Mouse (Mus musculus): ENCODE results near the gene Tmem184b.

Gene Tmem184b
- long read RNA-seq, experiment 1, transcript Tmem184b-201 (9 exons, 3,627 nt) = major isoform, 7 of 13 reads
- long read RNA-seq, experiment 1, partial matches to known transcripts = 1 of 13 reads
- long read RNA-seq, experiment 1, other reads (novel, unspliced or antisense) = 5 of 13 reads
- long read RNA-seq, experiment 2, transcript Tmem184b-201 (9 exons, 3,627 nt) = major isoform, 6 of 10 reads
- long read RNA-seq, experiment 2, partial matches to known transcripts = 0 of 10 reads
- long read RNA-seq, experiment 2, other reads (novel, unspliced or antisense) = 4 of 10 reads

DNA sequence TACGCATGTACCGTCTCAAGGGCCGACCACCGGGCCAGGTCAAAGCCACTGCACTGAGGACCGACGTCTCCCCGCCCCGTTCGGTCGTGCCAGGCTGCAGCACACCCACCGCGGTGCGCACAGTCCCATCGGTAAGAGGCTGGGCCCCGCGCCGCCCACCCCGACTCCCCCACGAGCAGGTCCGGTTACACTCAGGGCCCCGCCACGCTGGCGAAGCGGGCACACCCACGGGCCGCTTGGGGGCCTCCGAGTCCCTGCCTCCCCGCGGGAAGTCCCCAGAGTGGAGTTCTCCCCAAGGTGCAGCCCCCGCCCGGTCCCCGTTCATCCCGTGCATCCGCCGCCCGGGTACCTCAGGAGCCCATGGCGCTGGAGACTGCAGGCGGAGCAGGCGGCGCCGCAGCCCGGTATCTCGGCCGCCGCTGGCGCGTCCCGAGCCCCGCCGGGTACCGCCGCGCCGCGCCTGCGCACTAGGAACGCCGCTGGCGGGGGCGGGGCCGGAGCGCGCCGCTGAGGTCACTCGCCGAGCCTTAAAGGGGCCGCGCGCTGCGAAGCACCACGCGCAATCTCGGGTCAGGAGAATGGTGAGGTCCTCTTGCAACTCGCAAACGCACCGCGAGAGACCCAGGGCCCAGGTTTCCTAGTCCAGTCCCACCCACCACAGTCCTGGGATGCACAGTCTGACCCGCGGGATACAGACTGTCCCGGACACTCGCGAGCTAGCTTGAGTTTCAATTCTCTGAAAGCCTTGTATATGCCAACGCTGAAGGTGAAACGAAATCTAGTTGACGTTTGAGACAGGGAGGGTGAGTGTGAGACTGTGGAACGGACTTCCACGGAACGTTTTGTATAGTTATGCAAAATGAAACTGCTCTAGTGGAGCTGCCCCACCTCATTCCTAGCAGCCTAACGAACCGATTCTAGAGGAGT, at the start of gene Tmem184b:
Tmem184b (minus strand) TSS at position 734 of the 927 bp plus-strand sequence.
- intact Hi-C loops (cut with DNase I) = no loop called here

DNA sequence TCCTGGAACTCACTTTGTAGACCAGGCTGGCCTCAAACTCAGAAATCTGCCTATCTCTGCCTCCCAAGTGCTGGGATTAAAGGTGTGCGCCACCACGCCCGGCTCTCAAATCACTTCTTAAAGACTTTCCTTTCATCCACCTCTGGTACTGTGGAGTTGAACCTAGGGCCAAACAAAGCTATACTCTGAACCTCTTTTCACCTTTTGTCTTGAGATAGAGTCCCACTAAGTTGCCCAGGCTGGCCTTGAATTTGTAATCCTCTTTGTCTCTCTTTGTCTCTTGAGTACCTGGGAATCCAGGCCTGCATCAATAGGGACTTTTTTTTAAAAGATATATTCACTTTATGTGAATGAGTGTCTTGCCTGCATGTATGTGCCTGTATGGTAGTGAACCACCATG, 44.7 kb upstream of the Tmem184b start:
- intact Hi-C loops (cut with DNase I) = loop anchor here (5.0 kb wide), 1 partner anchor 41 kb away; no protein-coding TSS in a partner anchor

DNA sequence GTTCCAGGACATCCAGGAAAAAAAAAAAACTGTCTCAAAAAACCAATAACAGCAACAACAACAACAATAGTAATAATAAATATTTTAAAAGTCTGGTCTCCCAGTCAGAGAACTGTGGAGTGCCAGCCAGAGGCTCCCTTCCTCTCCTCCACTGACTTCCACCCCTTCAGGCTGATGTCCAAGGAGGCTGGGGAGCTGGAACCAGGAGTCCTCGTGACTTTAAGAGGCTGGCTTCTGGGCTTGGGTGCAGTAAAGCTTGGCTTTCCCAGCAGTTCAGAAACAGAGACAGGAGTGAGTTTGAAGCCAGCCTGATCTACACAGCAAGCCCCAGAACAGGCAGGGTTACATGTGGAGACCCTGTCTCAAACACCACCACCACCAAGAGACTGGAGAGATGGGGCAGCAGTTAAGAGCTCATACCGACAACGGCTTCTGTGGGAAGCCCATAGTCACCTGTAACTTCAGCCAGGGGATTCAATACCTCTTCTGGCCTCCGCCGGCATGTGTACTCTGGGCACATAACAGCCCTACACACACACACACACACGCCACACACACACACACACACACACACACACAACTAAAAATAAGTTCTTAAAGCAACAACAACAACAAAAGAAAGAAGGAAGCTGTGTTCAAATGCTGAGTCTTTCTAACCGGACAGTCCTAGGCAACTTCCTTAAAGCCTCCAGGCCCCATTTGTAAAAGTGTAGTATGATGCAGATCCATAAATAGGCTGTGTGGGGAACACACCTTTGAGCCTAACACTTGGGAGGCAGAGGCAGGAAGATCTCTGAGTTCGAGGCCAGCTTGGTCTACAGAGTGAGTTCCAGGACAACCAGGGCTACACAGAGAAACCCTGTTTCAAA, 42.7 kb upstream of the Tmem184b start:
- intact Hi-C loops (cut with DNase I) = loop anchor here (5.0 kb wide), 1 partner anchor 39 kb away; no protein-coding TSS in a partner anchor

DNA sequence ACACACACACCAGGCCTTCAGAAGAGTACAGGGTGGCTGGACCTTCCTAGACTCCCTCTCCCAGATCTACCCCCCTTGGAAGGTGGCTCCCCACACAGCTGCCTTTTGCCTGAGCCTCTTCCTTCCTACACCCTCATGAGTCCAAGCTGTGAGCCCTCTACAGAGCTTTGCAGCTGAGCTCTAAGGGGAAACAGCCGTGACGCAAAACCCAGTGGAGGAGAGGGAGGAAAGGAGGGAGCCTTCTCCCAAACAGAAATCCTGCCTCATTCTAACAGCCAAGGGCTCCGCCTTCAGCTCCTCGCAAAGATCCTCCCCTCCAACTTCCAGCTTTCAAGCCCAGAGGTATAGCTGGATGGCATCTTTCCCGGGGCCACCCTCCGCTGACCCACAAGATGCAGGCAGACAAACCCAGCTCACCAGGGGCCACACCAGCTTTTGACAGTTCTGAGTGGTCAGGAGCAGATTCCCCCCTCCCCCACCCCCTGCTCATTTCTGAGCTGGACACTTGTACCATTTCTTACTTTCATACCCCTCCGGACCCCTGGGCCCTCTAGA, 40.6 kb upstream of the Tmem184b start:
- intact Hi-C loops (cut with DNase I) = no loop called here

DNA sequence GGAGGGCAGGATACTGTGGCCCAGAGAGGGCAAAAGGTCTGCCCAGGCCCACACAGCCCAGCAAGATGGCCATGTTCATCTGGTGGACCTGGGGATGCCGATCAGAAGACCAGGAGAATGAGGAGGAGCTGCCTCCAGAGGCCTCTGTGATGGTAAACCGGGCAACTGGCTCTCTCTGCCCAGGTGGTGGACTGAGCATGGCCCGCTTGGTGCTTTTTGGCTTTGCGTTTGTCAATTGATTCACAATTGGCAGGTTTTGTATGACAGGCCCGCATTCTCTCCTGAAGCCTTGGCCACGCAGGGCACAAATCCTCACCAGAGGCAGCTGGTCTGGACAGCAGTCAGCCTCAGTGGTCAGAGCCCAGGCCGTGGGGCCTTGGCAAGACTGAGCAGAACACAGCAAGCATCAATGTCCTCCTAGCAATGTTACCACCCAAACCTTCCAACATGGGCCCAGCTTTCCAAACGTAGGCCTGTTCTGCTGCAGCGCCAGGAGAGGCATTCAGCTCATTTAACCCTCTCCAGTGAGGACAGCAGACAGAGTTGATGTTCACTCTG, 39.7 kb upstream of the Tmem184b start:
- intact Hi-C loops (cut with DNase I) = no loop called here

DNA sequence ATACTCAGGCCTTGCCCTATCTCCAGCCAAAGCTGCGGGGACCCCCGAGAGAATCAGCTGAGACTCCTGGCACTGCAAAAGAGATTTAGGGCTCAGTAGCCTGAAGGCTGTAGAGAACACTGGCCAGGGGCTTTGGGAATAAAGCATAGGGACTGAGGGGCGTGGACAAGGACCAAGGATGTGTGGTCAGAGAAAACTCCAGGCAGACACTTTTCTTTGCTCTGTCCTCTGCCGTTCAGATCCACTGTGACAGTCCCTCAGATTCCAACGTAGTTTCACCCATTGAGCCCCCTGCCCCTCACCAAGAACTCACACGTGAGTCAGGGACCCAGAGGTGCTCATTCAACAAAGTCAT, 38.9 kb upstream of the Tmem184b start:
- intact Hi-C loops (cut with DNase I) = no loop called here

DNA sequence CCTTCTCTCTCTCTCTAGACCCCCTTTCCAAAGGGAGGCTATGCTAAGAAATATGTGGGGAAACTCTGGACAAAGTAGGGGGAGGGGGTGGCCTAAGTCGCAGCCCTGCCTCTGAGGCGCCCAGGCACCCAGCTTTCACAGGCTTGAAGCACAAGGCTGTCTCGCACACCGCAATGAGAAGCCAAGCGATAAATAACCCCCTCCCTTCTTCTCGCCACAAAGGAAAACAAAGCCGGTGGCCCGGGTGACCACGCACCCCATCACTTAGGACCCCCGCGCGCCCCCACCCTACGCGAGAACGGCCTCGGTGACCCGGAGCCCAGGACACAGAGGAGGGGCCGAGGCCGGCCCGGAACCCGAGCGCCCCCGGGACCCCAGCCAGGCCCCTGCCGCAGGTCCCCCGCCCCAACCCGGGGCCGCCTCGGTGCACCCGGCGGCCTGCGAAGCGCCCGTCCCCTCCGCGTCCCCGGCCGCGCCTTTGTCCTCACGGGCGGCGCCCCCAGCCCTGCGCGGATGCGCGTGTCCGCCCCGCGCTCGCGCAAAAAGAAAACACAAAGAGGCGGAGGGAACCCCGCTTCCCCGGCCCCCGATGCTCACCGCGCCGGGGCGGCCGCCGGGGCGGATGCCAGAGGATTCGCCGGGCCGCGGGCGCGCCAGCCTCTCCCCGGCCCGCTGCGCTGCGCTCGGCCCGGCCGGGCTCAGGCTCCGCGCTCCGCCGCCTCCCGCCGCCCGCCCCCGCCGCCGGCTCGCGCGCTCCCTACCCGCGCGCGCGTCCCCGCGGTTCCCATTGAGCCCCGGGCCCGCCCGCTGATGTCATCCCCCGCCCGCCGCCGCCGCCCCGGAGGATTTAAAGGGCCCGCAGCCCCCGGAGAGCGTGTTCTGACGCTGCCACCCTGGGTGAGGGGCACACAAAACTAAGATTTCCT, 38.2 kb upstream of the Tmem184b start:
- intact Hi-C loops (cut with DNase I) = no loop called here

DNA sequence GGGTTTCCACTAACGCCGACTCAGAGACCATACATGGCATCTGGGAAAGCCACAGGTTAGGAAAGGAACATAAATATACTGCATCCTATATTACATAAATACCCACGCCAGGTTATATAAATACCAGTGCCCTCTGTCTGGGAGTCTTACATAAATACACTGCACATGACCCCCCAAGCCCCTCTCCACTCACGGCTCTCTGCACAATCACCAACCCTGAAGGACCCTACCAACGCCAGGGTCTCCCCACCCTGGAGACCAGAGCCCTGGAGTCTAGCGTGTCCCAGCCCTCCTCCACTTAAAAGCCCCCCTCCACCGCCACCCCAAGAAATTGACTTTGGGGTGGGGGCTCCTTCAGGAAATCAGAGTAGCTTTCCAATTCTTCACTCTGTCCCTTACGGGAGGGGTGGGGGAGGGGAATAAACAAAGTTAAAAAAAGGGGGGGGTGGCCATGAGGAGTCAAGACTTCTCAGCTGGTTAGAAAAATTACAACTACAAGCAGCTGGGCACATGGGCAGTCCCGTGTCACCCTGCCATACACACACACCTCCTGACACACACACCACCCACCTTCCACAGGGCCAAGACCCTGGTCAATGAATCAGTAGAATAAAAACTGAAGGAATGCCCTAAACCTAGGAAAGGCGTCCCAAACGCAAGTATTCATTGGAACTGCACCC, 37.4 kb upstream of the Tmem184b start:
- intact Hi-C loops (cut with DNase I) = no loop called here

DNA sequence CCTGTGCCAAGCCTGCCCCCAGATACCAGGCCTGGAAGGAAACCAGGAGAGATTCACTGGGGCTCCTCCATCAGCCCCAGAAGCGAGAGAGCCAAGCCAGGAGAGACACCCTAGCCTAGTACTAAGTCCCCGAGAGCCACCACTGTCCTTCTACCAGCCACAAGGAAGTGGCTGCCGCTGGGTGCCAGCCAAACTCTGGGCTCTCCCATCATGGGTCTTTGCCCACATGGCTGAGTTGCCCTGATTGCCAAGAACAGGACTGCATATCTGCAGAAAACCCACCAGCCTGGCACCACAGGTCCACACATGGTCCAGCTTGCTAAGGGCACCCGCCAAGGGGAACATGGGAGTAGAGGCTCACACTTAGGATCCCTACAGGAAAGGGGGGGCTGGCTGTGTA, 36.9 kb upstream of the Tmem184b start:
- intact Hi-C loops (cut with DNase I) = no loop called here

DNA sequence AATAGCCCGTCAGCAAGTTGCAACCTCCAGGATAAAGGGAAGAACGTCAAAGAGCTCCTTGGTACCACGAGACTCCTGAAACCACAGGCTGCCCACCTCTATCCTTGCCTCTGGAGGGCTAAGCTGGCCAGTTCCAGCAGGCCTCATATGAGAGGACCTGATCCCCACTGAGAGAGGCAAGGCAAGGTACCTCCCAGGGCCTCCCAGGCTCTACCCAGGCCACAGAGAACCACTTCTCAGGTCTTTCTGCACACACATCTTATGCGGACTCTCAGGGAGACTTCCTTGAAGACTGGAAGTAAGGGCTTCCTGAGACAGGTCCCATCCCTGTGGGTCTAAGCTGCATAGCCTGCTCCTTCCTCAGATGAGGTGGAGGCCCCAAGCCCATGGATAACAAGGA, 36.0 kb upstream of the Tmem184b start:
- intact Hi-C loops (cut with DNase I) = no loop called here

DNA sequence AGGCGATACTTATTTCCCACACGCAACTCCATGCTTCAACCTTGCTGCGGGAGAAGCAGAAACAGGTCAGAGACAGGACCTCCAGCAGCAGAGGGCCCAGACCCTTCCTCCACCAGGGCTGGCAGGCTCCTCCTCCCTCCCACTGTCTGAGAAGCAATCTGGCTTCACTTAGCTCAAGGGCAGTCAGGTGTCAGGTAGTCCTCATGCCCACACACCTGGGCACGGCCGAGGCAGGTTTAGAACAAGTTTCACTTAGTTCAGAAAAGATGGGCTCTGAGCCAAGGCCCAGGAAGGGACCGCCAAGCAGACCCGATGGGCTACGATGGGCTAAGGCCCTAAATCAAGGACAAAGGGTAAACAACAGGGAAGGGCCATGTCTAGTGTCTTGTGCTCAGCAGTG, 35.4 kb upstream of the Tmem184b start:
- intact Hi-C loops (cut with DNase I) = no loop called here

DNA sequence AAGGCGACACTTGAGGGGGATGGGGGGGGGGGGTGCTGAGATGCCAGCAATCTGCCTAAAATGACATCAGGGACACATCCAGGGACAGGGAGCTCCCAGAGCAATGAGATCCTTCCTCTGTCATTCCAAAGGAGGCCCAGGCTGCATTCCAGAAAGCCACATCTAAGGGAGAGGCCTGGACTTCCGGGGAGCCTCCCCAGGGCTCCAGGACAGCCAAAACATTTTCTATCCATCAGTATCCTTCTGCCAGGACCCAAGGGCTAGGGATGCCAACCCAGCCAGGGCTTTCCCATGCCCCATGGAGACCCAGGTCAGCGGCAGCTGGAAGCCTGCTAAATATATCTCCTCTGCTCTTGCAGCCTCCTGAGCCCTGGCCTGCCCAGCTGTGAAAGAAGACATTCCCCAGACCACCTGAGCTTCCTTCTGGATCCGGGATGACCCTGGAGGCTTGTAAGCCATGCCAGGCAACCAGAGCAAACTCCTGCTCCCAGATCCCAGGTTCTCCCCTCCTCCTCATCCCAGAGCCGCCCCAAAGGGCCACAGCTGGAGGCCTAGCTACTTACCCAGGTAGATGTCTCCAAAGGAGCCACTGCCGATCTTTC, 34.9 kb upstream of the Tmem184b start:
- intact Hi-C loops (cut with DNase I) = no loop called here

DNA sequence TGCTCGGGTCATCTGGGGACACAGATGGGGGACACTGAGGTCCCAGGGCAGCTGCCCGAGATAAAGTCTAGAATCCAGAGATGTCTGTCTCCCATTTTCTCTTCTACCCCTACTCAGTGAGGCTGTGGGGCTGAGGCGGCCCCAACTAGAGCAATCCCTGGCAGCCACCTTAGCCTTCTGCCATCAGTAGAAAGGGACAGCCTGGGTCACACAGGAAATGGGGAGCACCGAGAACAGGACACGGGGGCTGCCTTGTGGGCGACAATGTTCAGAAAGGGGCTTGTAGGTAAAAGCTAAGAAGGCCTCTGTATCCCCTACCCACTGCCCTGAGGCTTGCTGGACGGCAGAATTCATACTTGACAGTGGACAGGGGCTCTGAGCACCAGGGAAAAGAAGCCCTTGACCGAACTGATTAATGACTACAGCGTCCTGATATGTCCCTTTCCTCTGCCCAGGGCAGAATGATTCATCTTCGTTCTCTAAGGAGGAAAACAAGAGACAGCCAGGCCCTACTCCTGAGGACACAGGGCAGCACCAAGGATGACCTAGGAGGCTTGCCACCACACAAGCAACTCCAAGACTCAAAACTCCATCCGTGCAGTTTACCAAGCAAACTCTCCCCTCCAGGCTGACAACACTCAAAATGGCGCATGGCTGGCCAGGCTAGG, 34.3 kb upstream of the Tmem184b start:
- intact Hi-C loops (cut with DNase I) = no loop called here

DNA sequence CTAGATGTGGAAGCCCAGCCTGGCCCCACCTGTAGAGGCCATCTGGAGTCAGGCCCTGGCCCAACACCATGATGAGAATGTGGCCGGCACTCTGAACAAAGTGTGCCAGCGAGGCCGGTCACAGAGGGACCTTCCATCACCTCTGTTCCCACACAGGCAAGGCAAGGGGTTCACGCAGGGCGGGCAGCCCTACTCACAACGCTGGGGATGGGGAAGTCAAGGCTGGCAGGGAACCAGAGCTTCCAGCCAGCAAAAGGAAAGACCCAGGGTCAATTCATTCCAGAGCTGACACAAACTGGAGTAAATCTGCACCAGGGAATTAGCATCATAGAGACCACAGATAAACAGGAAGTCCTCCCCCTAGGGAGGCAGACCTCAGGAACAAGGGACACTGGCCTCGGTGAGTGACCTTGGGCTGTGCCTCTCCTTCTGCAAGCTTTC, 33.1 kb upstream of the Tmem184b start:
- intact Hi-C loops (cut with DNase I) = no loop called here

DNA sequence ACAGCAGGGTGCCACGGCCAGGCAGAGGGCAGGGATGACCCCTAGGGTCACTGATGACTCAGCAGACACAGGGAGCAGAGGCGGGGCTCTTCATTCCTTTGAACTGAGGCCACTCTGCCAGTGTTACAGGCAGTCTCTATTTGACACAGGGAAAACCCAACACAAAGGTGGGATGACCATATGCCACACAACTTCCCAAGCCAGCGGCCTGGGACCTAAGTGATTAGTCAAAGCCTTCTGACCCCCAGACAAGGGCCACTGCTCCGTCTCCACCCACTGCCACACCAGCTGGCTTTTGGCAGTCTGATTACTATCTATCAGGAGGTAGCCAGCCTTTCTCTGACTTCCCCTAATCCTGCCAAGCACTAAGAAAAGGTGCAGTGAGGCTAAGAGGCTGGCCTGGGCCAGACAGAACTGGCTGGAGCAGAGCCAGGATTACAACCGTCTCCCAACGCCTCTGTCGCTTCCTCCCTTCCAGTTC, 31.9 kb upstream of the Tmem184b start:
- intact Hi-C loops (cut with DNase I) = no loop called here

DNA sequence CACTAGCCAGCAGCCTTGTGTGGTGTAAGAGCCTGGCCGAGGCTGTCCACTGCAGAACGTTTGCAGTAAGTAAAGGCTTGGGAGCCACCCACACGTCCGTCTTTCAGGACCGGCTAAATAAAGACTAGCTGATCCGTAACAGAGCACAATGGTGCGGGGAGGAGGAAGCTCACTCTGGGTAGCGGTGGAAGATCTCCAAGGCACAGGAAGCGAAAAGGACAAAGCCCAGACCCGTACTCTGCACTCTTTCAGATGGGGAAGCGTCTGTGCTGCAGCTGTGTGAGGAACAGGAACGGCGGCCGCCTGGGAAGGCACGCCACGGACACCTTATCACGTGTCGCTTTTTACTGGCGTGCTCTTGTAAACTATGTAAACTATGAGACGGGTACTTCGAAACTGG, 29.5 kb upstream of the Tmem184b start:
- intact Hi-C loops (cut with DNase I) = no loop called here

DNA sequence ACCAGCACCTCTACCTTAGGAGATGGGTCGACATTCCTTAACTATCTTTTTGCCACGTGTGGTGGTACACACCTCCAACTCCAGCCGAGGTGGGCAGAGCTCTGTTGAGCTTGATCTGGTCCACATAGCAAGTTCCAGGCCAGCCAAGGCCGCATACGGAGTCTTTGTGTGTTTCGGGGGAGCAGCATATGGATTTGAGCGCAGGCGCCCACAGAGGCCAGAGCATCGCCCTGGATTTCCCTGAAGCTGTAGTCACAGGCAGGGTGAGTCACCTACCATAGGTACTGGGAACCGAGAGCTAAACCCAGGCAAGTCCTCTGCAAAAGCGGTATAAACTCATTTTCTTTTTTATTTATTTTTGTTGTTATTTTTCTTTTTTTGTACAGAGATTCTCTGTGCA, 29.0 kb upstream of the Tmem184b start:
- intact Hi-C loops (cut with DNase I) = no loop called here

DNA sequence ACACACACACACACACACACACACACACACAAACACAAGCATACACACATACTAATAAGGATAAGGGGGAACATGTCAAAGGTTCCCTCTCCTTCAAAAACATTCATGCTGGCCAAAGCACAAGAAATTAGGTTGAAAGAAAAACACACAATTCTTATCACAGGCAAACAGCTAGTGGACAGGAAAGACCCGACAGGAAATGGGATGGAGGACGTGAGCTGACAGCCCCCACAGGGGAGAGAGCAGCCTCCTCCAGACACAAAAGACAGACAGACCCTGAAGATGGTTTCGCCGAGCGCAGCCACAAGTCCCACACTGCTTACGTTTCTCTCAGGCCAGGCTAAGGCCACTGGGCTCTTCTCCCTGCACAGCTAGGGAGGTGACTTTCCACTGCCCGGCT, 28.6 kb upstream of the Tmem184b start:
- intact Hi-C loops (cut with DNase I) = no loop called here

All from adrenal gland (tissue).